Comparison of ENCODE assay signal across 15 mouse cellular contexts in the genomic region with DNA sequence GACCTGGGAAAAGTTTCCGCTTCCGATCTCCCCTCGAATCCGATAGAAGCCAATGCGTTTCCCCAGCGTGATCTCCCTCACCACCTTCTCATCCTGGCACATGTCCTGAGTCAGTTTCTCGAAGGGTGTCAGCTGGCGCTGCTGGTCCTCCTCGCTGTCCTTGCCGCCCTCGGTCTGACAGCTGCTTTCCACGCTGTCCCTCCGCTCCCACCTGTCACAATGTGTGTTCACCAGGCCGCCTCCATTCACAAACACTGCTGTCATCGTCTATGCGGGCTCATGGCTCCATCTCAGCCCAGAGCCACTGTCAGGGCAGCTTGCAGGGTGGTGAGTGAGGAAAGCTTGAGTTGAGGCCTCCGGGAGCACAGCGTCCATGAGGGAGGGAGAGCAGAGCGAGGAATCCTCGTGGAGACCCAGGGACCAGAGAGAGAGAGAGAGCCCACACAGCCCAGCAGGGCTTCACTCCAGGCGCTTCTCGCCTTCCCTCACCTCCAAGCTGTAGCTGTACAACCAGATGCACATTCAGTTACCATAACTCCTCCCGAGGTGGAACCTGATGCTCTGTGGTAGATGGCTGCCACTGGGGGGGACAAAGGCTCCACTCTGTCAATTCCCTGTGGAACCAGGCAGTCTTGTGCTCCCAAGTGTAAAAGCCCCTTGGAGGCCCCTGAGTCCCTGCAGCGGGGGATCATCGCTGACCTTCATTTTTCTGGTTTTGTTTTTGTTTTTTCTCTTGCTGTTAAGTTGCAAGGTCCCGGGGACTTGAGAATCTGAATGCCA. TPM values are rescaled to one million over a fixed set of nuclear protein-coding genes. Genes with fewer than 3 reads are reported as not detected.
A peak's percentile ranks its signal among the peaks of the same experiment; 100 is the strongest.
DNase-seq lines count a peak whose midpoint lies in the region; ATAC-seq lines count a peak whose summit lies in the region.
"Had no signal": no experiment of that assay in that cellular context is flagged by ENCODE, and none has a peak within 500 bp of the region (broad histone marks: within the 10 kb centered on the region; RNA-seq: fewer than 3 reads in every experiment).

No protein-coding gene starts in this region.

- no peak overlapping the region for H3K27ac ChIP-seq in forebrain, embryonic 11.5 days (ENCODE audit: low read depth, low read length)
- H3K27ac ChIP-seq in forebrain, embryonic 15.5 days (replicated peaks) = no peak overlapping the region
- no peak overlapping the region for H3K27ac ChIP-seq in kidney, embryonic 15.5 days
- H3K27ac ChIP-seq: embryonic facial prominence, embryonic 12.5 days; liver, embryonic 13.5 days had no signal

- H3K9me3 ChIP-seq in forebrain, embryonic 11.5 days (ENCODE audit: control insufficient read depth, low read length) = no peaks in the 10 kb centered on the region
- H3K9me3 ChIP-seq in forebrain, embryonic 15.5 days = no peaks in the 10 kb centered on the region
- no peaks in the 10 kb centered on the region for H3K9me3 ChIP-seq in kidney, embryonic 15.5 days (replicated peaks)
- H3K9me3 ChIP-seq: embryonic facial prominence, embryonic 12.5 days; liver, embryonic 13.5 days had no signal

- H3K27me3 ChIP-seq in forebrain, embryonic 11.5 days (ENCODE audit: control insufficient read depth, insufficient read depth, low read length) = no peaks in the 10 kb centered on the region
- H3K27me3 ChIP-seq in forebrain, embryonic 15.5 days = no peaks in the 10 kb centered on the region
- H3K27me3 ChIP-seq in kidney, embryonic 15.5 days = no peaks in the 10 kb centered on the region
- H3K27me3 ChIP-seq: embryonic facial prominence, embryonic 12.5 days; liver, embryonic 13.5 days had no signal

- 0 out of 2 replicates have a peak, but pooled peaks have one; percentile 14 for ATAC-seq in forebrain, embryonic 11.5 days (replicated peaks; ENCODE audit: low FRiP score)
- ATAC-seq in forebrain, embryonic 15.5 days (replicated peaks) = no peak
- peak; percentile 35; the same call in 1 of the 2 replicates for ATAC-seq in kidney, embryonic 15.5 days (replicated peaks; ENCODE audit: low FRiP score)
- ATAC-seq: intestine, embryonic 16.5 days had no signal

- H3K4me2 ChIP-seq in forebrain, embryonic 11.5 days (ENCODE audit: low read depth, low read length, severe bottlenecking) = no peak overlapping the region
- H3K4me2 ChIP-seq in forebrain, embryonic 15.5 days (replicated peaks) = no peak overlapping the region
- no peak overlapping the region for H3K4me2 ChIP-seq in kidney, embryonic 15.5 days
- H3K4me2 ChIP-seq: embryonic facial prominence, embryonic 12.5 days; liver, embryonic 13.5 days had no signal

- H3K36me3 ChIP-seq in forebrain, embryonic 11.5 days (ENCODE audit: control insufficient read depth, insufficient read depth, low read length) = no peaks in the 10 kb centered on the region
- no peaks in the 10 kb centered on the region for H3K36me3 ChIP-seq in forebrain, embryonic 15.5 days
- no peaks in the 10 kb centered on the region for H3K36me3 ChIP-seq in kidney, embryonic 15.5 days
- H3K36me3 ChIP-seq: embryonic facial prominence, embryonic 12.5 days; liver, embryonic 13.5 days had no signal

- no peaks in the 10 kb centered on the region for H3K4me1 ChIP-seq in forebrain, embryonic 11.5 days (replicated peaks; ENCODE audit: control insufficient read depth, insufficient read depth, low read length)
- H3K4me1 ChIP-seq in forebrain, embryonic 15.5 days = no peaks in the 10 kb centered on the region; the same call in 1 of the 2 replicates
- H3K4me1 ChIP-seq in kidney, embryonic 15.5 days = peaks cover 10% of the 10 kb centered on the region; the same call in 1 of the 2 replicates
- H3K4me1 ChIP-seq: embryonic facial prominence, embryonic 12.5 days; liver, embryonic 13.5 days had no signal

- DNase-seq in forebrain, embryonic 11.5 days (ENCODE audit: low spot score) = no peak
- no peak for DNase-seq in kidney, adult 8-10 months
- DNase-seq in right cerebral cortex, adult 18-20 months = peak; percentile 71
- no peak for DNase-seq in right cerebral cortex, postnatal 10 days (ENCODE audit: low spot score in 2 of 2)
- peak; percentile 64 for DNase-seq in retina, postnatal 1 day
- DNase-seq in urinary bladder, postnatal 4 days (ENCODE audit: low spot score in 2 of 2) = no peak
- DNase-seq: B cell, adult 2 months; cerebellum, adult 11-12 months; gastrocnemius, postnatal 14 days; liver, embryonic 13.5 days; thymus, postnatal 25 days had no signal

- H3K9ac ChIP-seq in forebrain, embryonic 11.5 days (ENCODE audit: low read length) = no peak overlapping the region
- H3K9ac ChIP-seq in forebrain, embryonic 15.5 days (replicated peaks) = no peak overlapping the region
- no peak overlapping the region for H3K9ac ChIP-seq in kidney, embryonic 15.5 days
- H3K9ac ChIP-seq: embryonic facial prominence, embryonic 12.5 days; liver, embryonic 13.5 days had no signal

- WGBS in forebrain, embryonic 11.5 days = 71% methylated on average over 26 of the region's 26 CpGs
- 67% methylated on average over 26 of the region's 26 CpGs for WGBS in forebrain, embryonic 15.5 days
- WGBS in kidney, embryonic 15.5 days = 67% methylated on average over 26 of the region's 26 CpGs

- H3K4me3 ChIP-seq in forebrain, embryonic 11.5 days (ENCODE audit: low read depth, low read length) = no peak overlapping the region
- H3K4me3 ChIP-seq in forebrain, embryonic 15.5 days = no peak overlapping the region
- H3K4me3 ChIP-seq in kidney, embryonic 15.5 days (replicated peaks) = no peak overlapping the region
- H3K4me3 ChIP-seq: embryonic facial prominence, embryonic 12.5 days; liver, embryonic 13.5 days had no signal

RNA-seq across cellular contexts. Expression of a gene that starts 27.9 kb away (rescaled TPM):
- polyA plus RNA-seq in forebrain, embryonic 11.5 days (2014; fragmentation: Nextera tagmentation; extraction: Ambion mirVana) = 4.9 and 5.8 TPM in 2 replicates
- polyA plus RNA-seq in forebrain, embryonic 15.5 days (2015; fragmentation: Nextera tagmentation; extraction: Ambion mirVana) = 6.8 and 7.3 TPM in 2 replicates
- 1.1 TPM in 2 replicates for polyA plus RNA-seq in kidney, embryonic 15.5 days (2015; fragmentation: Nextera tagmentation; extraction: Ambion mirVana)

RNA-seq across cellular contexts. Expression of a gene that starts 37.6 kb away (rescaled TPM):
- polyA plus RNA-seq in forebrain, embryonic 11.5 days (2014; fragmentation: Nextera tagmentation; extraction: Ambion mirVana) = 389 and 403 TPM in 2 replicates
- 367 and 395 TPM in 2 replicates for polyA plus RNA-seq in forebrain, embryonic 15.5 days (2015; fragmentation: Nextera tagmentation; extraction: Ambion mirVana)
- 179 and 188 TPM in 2 replicates for polyA plus RNA-seq in kidney, embryonic 15.5 days (2015; fragmentation: Nextera tagmentation; extraction: Ambion mirVana)

Comparison
In these comparisons a context has a peak if more than half of its experiments do, and no peak if none do; other contexts are left out.
1. DNase-seq: peak in right cerebral cortex, adult 18-20 months (single experiment) and retina, postnatal 1 day (single experiment); none in forebrain, embryonic 11.5 days (single experiment), kidney, adult 8-10 months (0 of 2), right cerebral cortex, postnatal 10 days (0 of 2) and urinary bladder, postnatal 4 days (0 of 2).